Mouse (Mus musculus) activated CD4-positive, CD25-positive, alpha-beta regulatory T cell, adult 4 months (primary cell): ENCODE data around the gene Trappc2l. TPM values are rescaled to one million over a fixed set of nuclear protein-coding genes. Genes with fewer than 3 reads are reported as not detected.
"Not testable (repeated sequence)": the region's sequence is repeated elsewhere in the genome, so short reads cannot be mapped to it uniquely, and the experiment has no call there.

Source experiments
- ATAC-seq: one replicate; pipeline ENCODE4 v1.8.0; 2017
- polyA plus RNA-seq, 2 experiments: library from polyadenylated mRNA; unstranded; fragments of 100-300 nt; shearing (Covaris generic); gene quantifications; one replicate each; pipeline ENCODE4 v1.2.1; 2017

The Trappc2l gene
- polyA plus RNA-seq = 10 to 100 TPM; 46.3 to 78.4 TPM

GRCm38 (mm10) chr8:122611295-122612133 is at the start of gene Trappc2l, which contains the start of gene Galns:
Gene Trappc2l (plus strand): TSS chr8:122611640.
Gene Galns (minus strand): TSS chr8:122611463.
- ATAC-seq = peak; percentile 98

- ATAC-seq = no peak
These were observed 46.8 kb upstream of the Trappc2l start for GRCm38 (mm10) chr8:122564363-122565352.

GRCm38 (mm10) chr8:122566766-122567165 is 44.7 kb upstream of the Trappc2l start:
- no peak for ATAC-seq

- ATAC-seq = peak; percentile 76
These were observed 43.9 kb upstream of the Trappc2l start, which contains the start of gene Cdt1 for GRCm38 (mm10) chr8:122567361-122568108. Gene Cdt1 (plus strand): TSS chr8:122568015.

GRCm38 (mm10) chr8:122568109-122568504 is 43.3 kb upstream of the Trappc2l start:
- peak; percentile 48 for ATAC-seq

GRCm38 (mm10) chr8:122568881-122569309 is 42.5 kb upstream of the Trappc2l start:
- ATAC-seq = no peak

- no peak for ATAC-seq
These were observed 42.1 kb upstream of the Trappc2l start for GRCm38 (mm10) chr8:122569329-122569728.

- ATAC-seq = no peak
These were observed 41.4 kb upstream of the Trappc2l start for GRCm38 (mm10) chr8:122569996-122570395.

GRCm38 (mm10) chr8:122571153-122571552 is 40.3 kb upstream of the Trappc2l start:
- no peak for ATAC-seq

GRCm38 (mm10) chr8:122571750-122572267 is 39.6 kb upstream of the Trappc2l start:
- no peak for ATAC-seq

GRCm38 (mm10) chr8:122572751-122573150 is 38.7 kb upstream of the Trappc2l start:
- no peak for ATAC-seq

- ATAC-seq = not testable (repeated sequence)
These were observed 38.3 kb upstream of the Trappc2l start for GRCm38 (mm10) chr8:122573176-122573575.

- no peak for ATAC-seq
These were observed 37.9 kb upstream of the Trappc2l start for GRCm38 (mm10) chr8:122573577-122573976.

GRCm38 (mm10) chr8:122574264-122574663 is 37.2 kb upstream of the Trappc2l start:
- ATAC-seq = no peak

- no peak for ATAC-seq
These were observed 36.7 kb upstream of the Trappc2l start for GRCm38 (mm10) chr8:122574667-122575251.

- ATAC-seq = no peak
These were observed 36.2 kb upstream of the Trappc2l start for GRCm38 (mm10) chr8:122575286-122575685.

- ATAC-seq = no peak
These were observed 35.4 kb upstream of the Trappc2l start for GRCm38 (mm10) chr8:122575735-122576647.

GRCm38 (mm10) chr8:122576648-122577022 is 34.8 kb upstream of the Trappc2l start, which contains the start of gene Aprt:
Gene Aprt (minus strand): TSS chr8:122576909.
- peak; percentile 98 for ATAC-seq

GRCm38 (mm10) chr8:122577116-122577515 is 34.3 kb upstream of the Trappc2l start:
- no peak for ATAC-seq

GRCm38 (mm10) chr8:122579196-122579595 is 32.2 kb upstream of the Trappc2l start:
- ATAC-seq = no peak
